Mouse (Mus musculus) E14TG2a.4 (cell line): Measurements from ENCODE around the gene Elane.
A peak's percentile ranks its signal among the peaks of the same experiment; 100 is the strongest.
"Not testable (repeated sequence)": the region's sequence is repeated elsewhere in the genome, so short reads cannot be mapped to it uniquely, and the experiment has no call there.

Experiments used
- H3K27me3 ChIP-seq: 2 replicates; pipeline ENCODE4 v1.6.1; 2014; ENCODE audit warnings: low read length, control low read depth; ENCODE audit not compliant: insufficient read depth
- H3K36me3 ChIP-seq: 2 replicates; pipeline ENCODE4 v1.6.1; 2014; ENCODE audit warnings: low read length, control low read depth; ENCODE audit not compliant: insufficient read depth
- H3K4me1 ChIP-seq: replicated peaks from 2 replicates; pipeline ENCODE4 v1.6.1; 2014; ENCODE audit warnings: low read depth, low read length, control low read depth
- H3K4me3 ChIP-seq: replicated peaks from 2 replicates; pipeline ENCODE4 v1.5.1; 2014; ENCODE audit warnings: mild to moderate bottlenecking, low read length
- H3K9me3 ChIP-seq: 2 replicates; pipeline ENCODE4 v1.6.1; 2014; ENCODE audit warnings: low read length, control low read depth
- CTCF ChIP-seq: conservative IDR thresholded peaks from 2 replicates; pipeline ENCODE4 v1.5.1; 2014; ENCODE audit warnings: low read length
- NANOG ChIP-seq: IDR thresholded peaks from 2 replicates; pipeline ENCODE4 v1.6.1; 2014; ENCODE audit warnings: borderline replicate concordance, low read length, mixed read lengths
- POU5F1 ChIP-seq: IDR thresholded peaks from 2 replicates; pipeline ENCODE4 v1.6.1; 2014; ENCODE audit warnings: low read length, borderline replicate concordance

Gene Elane

DNA sequence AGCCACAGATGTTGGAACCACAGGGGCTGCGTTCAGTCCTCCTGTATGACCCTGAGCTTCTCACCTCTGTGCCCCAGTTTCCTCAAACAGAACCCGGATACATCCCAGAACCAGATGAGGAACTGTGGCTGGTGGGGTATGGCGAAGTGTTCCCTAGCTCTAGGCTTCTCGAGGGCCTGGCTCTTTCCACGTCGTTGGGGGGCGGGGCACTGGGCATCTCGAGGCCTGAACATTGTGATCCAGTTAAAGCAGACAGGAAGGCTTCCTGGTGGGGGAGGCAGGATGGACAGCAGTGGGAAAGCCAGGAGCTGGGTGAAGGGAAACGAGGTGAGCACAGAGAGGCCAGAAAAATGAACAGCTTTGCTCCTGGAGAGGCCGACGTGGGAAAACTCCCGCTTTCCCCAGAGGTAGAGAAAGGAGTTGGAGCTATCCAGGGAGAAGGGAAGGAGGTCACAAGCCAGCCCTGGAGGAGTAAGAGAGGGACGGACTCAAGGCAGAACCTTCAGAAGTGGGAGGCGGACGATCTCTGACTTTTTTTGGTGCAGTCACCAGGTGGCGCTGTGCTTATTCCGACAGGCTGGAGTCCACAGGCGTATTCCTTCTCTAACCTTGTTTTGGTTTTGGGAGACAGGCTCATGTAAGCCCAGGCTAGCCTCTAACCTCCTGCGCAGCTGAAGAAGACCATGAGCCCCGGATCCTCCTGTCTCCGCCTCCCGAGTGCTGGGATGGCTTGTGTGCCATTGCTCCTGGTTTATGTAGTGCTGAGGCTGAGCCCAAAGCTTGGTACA lies 2.6 kb upstream of the Elane start:
- Histone ChIP-seq H3K36me3 (no peaks in the 10 kb centered on the region), H3K27me3 (peaks cover 49% of the 10 kb centered on the region), H3K4me1 (peaks cover 60% of the 10 kb centered on the region), H3K9me3 (no peaks in the 10 kb centered on the region), H3K4me3 (no peak overlapping the region)
- TF ChIP-seq CTCF (peak; percentile 84), NANOG (no peak)

- Histone ChIP-seq H3K36me3 (no peaks in the 10 kb centered on the region), H3K9me3 (no peaks in the 10 kb centered on the region), H3K27me3 (peaks cover 44% of the 10 kb centered on the region), H3K4me1 (peaks cover 58% of the 10 kb centered on the region), H3K4me3 (no peak overlapping the region)
- TF ChIP-seq POU5F1: no peak
- TF ChIP-seq NANOG: no peak
- no peak for TF ChIP-seq CTCF
Observed at GRCm38 (mm10) chr10:79884446-79884845, 1.6 kb upstream of the Elane start.

GRCm38 (mm10) chr10:79884938-79885337 lies 1.1 kb upstream of the Elane start:
- not testable (repeated sequence) for H3K36me3 ChIP-seq, H3K4me3 ChIP-seq, H3K9me3 ChIP-seq
- Histone ChIP-seq H3K4me1 (peaks cover 55% of the 10 kb centered on the region), H3K27me3 (peaks cover 45% of the 10 kb centered on the region)

DNA sequence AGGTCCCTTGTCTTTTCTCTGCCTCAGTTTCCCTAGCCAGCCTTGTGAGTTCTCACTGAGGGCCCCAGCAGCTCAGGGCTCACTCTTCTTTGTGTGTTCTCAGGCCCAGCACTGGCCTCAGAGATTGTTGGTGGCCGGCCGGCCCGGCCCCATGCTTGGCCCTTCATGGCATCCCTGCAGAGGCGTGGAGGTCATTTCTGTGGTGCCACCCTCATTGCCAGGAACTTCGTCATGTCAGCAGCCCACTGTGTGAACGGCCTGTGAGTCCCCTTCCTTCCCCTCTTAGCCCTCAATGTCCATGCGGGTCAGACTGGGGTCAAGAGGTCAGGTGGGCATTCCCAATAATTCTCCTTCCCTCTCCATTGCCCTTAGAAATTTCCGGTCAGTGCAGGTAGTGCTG lies 564 bp downstream of the Elane start:
- no peak for TF ChIP-seq POU5F1
- no peak for TF ChIP-seq NANOG
- TF ChIP-seq CTCF: no peak
- Histone ChIP-seq H3K9me3 (no peaks in the 10 kb centered on the region), H3K4me3 (no peak overlapping the region), H3K4me1 (peaks cover 42% of the 10 kb centered on the region), H3K27me3 (peaks cover 40% of the 10 kb centered on the region), H3K36me3 (no peaks in the 10 kb centered on the region)

GRCm38 (mm10) chr10:79889386-79889785 lies 3.3 kb downstream of the Elane start:
- Histone ChIP-seq H3K9me3 (no peaks in the 10 kb centered on the region), H3K27me3 (peaks cover 20% of the 10 kb centered on the region), H3K36me3 (peaks cover 4% of the 10 kb centered on the region; the same call in 1 of the 2 replicates), H3K4me3 (no peak overlapping the region), H3K4me1 (peaks cover 30% of the 10 kb centered on the region)
- TF ChIP-seq POU5F1: no peak
- no peak for TF ChIP-seq NANOG
- TF ChIP-seq CTCF: no peak

GRCm38 (mm10) chr10:79890670-79891069 lies 4.6 kb downstream of the Elane start, which contains the start of gene Cfd:
Cfd (plus strand) TSS chr10:79890853.
- H3K27me3 ChIP-seq: peaks cover 20% of the 10 kb centered on the region
- H3K9me3 ChIP-seq: no peaks in the 10 kb centered on the region
- H3K4me1 ChIP-seq: peaks cover 36% of the 10 kb centered on the region
- H3K36me3 ChIP-seq: peaks cover 14% of the 10 kb centered on the region
- no peak within 1 kb of the TSS for H3K4me3 ChIP-seq
- TF ChIP-seq POU5F1 (no peak), CTCF (no peak), NANOG (no peak)

DNA sequence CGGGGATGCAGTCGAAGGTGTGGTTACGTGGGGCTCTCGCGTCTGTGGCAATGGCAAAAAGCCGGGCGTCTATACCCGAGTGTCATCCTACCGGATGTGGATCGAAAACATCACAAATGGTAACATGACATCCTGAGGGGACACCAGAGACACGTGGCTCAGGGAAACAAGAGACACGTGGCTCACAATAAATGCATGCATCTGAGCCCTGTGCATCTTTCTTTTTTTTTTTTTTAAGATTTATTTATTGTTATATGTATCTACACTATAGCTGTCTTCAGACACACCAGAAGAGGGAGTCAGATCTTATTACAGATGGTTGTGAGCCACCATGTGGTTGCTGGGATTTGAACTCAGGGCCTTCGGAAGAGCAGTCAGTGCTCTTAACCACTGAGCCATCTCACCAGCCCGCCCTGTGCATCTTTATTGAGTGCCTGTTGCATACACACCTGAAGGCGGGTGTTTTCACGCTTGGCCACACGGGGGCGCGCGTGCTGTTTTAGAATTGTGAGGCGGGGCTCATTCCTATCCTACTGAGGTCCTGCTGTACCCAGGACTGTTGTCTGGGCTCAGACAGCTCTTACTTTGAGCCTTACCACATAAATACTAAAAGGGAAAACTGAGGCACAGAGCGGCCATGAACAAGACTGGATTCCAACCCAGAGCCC lies 6.5 kb downstream of the Elane start:
- Histone ChIP-seq H3K27me3 (peaks cover 19% of the 10 kb centered on the region), H3K36me3 (peaks cover 28% of the 10 kb centered on the region), H3K4me1 (peaks cover 48% of the 10 kb centered on the region)
- peak; percentile 69 for TF ChIP-seq CTCF
- H3K9me3 ChIP-seq, H3K4me3 ChIP-seq: not testable (repeated sequence)

DNA sequence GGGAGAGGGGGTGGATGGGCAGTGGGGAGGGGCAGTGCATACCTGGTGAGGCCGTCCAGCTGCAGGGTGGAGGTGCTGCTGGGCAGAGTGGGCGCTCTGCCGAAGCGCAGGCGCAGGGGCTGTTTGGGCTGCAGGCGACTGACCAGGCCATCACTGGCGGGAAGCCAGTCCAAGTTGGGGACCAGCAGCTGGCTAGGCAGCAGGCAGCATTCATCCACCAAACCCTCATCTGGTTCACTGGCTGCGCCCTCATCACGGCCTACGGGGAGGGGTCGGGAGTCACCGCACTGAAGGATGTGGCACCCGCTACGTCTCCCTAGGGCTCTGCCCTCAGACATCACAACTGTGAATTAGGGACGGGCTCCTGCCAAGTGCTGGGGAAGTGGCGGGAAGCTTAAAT lies 10.3 kb downstream of the Elane start:
- TF ChIP-seq CTCF: no peak
- TF ChIP-seq POU5F1: no peak
- no peak for TF ChIP-seq NANOG
- Histone ChIP-seq H3K4me3 (no peak overlapping the region), H3K4me1 (peaks cover 62% of the 10 kb centered on the region), H3K36me3 (peaks cover 45% of the 10 kb centered on the region), H3K27me3 (no peaks in the 10 kb centered on the region), H3K9me3 (no peaks in the 10 kb centered on the region)

- no peaks in the 10 kb centered on the region for H3K27me3 ChIP-seq
- no peak overlapping the region for H3K4me3 ChIP-seq
- H3K9me3 ChIP-seq: no peaks in the 10 kb centered on the region
- TF ChIP-seq CTCF (no peak), NANOG (no peak), POU5F1 (no peak)
- peaks cover 50% of the 10 kb centered on the region for H3K36me3 ChIP-seq
- peaks cover 66% of the 10 kb centered on the region for H3K4me1 ChIP-seq
Observed at GRCm38 (mm10) chr10:79896814-79897213, 10.8 kb downstream of the Elane start.
